Mouse (Mus musculus): ENCODE measurements around the gene Tmem132d.

The Tmem132d gene

DNA sequence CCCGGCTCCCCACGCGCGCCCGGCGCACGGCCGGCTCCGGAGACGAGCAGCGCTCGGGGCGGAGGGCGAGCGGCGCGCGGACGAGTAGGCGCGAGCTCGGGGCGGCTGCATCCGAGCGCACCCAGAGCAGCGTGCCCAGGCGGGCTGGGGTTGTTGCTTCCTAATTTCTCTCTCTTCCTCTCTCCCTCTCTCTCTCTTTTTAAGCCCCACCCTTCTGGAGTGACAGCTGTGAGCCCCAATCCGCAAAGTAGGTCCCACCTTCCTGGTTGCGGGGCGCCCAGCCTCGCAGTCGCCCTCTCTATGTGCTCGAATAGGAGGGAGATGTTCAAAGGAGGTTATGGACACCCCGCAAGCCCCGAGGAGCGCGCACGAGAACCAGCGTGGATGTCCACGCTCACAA, at the start of gene Tmem132d:
Gene Tmem132d (minus strand): TSS at position 162 of the 400 bp plus-strand sequence.
- no peak for TF ChIP-seq GATA4 (IDR thresholded peaks at IDR 0.05; ENCODE audit: insufficient replicate concordance, low read length)

DNA sequence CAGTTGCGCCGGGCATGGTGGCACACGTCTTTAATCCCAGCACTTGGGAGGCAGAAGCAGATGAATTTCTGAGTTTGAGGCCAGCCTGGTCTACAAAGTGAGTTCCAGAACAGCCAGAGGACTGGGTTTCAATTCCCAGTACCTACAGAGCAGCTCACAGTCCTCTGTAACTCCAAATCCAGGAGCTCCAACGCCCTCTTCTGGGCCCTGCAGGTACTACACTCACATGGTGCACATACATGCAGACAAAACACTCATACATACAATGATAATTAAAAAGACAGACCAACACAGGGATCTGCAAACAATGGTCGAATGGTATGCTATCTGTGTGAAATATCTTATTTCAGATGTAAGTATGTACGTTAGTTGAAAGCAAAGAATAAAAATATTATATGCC, 47.9 kb upstream of the Tmem132d start:
- TF ChIP-seq GATA4 (IDR thresholded peaks at IDR 0.05; ENCODE audit: insufficient replicate concordance, low read length): no peak

DNA sequence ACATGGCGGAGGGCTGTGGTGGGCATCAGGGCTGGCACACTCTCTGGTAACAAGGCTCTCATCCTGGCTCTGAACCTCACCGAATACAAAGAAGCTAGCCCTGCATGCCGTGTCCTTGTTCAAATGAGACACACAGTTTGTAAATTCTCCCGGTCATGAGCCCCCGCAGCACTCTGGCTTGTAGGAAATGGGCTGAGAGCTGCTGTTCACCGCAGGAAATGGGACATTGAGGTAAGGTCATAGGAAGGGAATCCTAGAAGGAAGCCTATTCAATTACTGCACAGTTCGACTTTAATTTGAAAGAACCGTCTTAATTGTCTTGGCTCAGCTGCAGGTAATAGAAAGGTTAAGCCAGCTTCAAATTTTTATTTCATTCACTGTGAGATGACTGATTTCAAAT, 42.5 kb upstream of the Tmem132d start:
- no peak for TF ChIP-seq GATA4 (IDR thresholded peaks at IDR 0.05; ENCODE audit: insufficient replicate concordance, low read length)

DNA sequence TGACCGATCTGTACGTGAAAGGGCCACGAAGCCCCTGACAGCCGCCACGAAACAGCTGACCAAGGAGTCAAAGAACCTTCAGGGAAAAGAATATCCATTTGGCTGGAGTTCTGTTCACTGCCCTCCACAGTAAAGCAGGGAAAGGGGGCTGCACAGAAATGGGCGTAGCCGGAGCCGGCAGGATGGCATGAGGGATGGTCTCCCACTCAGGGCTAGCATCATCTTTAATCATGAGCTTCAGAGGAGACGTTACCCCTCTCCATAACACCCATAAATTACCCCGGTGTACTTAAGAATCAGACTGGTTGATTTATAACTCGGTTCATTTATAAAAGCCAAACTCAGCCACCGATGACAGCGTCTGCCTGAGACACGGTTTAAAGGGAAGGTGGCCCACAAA, 36.9 kb upstream of the Tmem132d start:
- TF ChIP-seq GATA4 (IDR thresholded peaks at IDR 0.05; ENCODE audit: insufficient replicate concordance, low read length): no peak

DNA sequence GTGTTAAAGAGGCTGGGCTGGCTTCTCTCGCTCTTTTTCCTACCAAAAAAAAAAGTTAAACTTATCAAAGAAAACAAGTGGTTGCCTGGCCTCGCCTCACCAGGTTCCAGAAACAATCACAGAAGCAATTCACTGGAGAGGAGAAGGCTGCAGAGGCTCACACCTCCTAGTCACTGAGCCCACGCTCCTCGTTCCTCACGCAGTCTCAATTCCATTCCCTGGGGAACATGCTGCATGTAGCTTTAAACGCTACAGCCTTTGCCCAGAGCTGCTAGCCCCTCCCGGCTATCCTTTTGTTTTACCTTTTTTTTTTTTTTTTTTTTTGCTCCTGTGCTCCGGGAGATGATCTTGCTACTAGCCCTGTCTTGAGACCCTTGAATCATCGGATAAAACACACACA, 31.6 kb upstream of the Tmem132d start:
- no peak for TF ChIP-seq GATA4 (IDR thresholded peaks at IDR 0.05; ENCODE audit: insufficient replicate concordance, low read length)

DNA sequence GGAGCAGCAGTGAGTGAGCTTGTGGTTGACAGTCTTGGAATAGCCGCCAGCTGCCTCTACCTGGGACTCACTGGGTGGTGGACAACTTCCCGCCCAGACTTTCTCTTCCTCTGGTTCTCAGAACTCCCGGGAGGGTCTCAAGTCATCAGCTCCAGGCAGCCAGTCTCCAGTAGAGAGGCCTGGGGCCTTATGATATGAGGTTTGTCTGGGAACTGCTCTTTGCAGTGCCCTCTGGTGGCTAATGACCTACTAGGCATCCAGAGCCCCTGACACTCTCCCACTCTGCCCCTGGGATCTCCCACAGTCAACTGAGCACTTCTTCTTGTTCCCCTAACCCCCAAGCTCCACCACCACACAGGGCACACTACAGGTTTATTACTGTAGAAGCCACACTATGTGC, 27.7 kb upstream of the Tmem132d start:
- TF ChIP-seq GATA4 (IDR thresholded peaks at IDR 0.05; ENCODE audit: insufficient replicate concordance, low read length): no peak

DNA sequence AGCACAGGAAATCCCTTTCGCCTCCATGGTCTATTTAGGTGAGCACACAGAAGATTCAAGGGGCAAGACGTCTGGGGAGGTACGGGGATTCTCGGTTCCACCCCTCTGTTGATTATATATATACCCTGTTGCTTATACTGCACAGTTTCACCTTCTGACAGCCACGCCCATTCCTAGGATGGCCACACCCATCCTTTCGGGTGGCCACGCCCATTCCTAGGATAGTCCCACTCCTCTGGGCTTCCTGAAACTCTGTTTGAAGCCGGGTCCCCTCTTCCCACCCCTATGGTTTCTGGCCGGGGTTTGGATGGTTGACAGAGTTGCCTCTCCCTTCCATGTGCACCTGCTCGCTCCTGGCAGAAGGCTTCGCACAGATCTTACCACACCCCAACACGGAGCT, 22.9 kb upstream of the Tmem132d start:
- no peak for TF ChIP-seq GATA4 (IDR thresholded peaks at IDR 0.05; ENCODE audit: insufficient replicate concordance, low read length)

DNA sequence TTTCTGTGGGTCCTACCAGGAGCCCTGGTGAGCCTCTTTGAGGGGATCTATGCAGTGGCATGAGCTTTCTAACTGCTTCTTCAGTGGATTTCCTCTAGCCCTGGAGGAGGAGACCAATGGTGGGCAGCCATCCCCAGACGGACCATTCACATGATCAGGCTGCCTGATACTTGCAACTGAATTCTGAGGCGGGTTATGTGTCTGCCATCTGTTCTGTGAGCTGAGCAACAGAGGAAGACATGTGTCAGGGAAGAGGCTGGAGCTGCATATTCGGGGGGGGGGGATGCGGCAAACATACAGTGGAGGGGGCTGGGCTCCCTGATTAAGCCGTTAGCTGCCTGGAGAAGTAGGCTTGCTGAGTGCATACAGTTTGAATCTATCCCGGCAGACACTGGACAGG, 19.3 kb upstream of the Tmem132d start:
- TF ChIP-seq GATA4 (IDR thresholded peaks at IDR 0.05; ENCODE audit: insufficient replicate concordance, low read length): no peak

DNA sequence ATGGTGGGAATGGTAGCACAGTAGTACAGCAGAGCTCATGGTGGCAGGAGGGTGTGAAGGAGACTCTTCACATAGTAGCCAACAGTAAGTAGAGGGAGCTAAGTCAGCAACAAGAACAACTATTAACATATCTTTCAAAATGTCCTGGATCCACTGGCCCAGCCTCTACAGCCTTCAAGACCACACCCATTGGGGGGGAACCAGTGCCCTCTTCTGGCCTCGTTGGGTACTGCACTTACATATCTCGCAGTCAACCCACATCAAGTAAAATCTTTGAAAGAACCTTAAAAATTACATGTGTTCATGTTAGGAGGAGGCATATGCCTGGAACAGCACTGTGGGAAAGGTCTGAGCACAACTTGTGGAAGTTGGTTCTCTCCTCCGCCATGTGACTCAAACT, 17.9 kb upstream of the Tmem132d start:
- TF ChIP-seq GATA4 (IDR thresholded peaks at IDR 0.05; ENCODE audit: insufficient replicate concordance, low read length): no peak

DNA sequence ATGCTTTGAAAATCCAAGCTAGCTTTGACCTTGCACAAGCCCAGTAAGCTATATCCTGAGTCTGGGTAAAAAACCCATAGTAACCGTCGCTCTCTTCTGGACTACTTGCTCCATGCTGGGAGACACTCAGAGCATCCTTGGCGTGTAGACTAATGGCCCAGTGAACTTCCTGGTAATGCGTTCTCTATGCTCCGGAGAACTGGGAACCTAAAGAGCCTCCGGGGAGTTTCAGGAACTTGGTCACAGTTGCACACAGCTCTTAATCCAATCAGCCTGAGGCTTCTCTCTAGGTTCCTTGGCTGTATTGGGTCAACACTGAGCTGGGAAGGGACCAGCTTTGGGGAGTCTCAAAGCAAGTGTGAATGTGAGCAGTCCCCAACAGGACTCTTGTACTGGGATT, 12.0 kb upstream of the Tmem132d start:
- TF ChIP-seq GATA4 (IDR thresholded peaks at IDR 0.05; ENCODE audit: insufficient replicate concordance, low read length): no peak

DNA sequence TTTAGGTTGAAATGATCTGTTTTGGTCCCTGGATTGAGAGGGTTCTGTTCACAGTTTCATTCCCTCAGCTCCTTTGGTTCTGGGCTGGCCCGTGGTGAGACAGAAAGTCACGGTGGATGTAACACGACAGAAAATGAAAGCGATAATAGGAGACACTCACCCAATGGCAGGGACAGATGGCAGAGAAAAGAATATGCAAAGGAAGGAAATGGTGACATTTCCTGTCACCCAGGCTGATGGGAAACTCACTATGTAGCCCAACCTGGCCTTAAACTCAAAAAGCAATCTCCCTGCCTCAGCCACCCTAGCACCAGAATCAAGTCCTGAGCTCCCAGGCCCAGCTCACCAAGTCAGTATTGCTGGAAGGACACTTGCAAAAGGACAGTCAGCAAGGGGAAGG, 11.0 kb upstream of the Tmem132d start:
- TF ChIP-seq GATA4 (IDR thresholded peaks at IDR 0.05; ENCODE audit: insufficient replicate concordance, low read length): no peak

DNA sequence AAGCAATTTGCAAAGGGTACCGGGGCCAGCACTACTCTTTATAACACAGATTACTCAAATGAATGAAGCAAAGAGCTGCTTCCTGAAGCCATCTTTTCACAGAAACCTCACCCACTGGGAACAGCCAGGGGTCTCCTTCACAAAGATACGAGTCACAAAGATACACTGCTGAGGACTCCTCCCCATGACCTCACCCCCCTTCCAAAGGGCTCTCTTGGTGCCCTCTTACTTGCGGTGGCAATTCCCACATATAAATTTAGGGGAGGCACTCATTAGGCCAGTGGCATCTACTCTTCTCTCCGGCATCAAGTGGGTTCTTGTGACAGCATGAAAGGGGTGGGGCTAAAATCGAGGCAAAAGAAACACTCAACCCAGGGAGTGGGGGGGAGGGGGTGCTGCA, 8.2 kb upstream of the Tmem132d start:
- no peak for TF ChIP-seq GATA4 (IDR thresholded peaks at IDR 0.05; ENCODE audit: insufficient replicate concordance, low read length)

DNA sequence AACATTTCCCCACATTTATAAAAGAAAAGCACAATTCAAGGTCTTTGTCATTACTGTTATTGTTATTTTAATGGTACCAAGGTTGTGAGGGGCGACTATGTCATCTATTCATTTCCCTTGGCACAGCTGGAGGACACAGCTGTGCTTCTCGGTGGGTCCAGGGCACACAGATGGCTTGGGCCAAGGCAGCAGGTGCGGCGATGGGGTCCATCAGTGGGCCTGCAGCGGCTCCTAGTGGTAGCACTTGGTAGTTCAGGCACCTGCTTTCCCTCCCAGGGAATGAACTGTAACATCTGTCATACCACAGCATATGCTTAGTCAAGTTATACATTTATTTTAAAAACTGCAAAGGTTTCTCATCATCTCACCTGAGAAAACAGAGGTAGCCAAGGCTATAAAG, 7.0 kb upstream of the Tmem132d start:
- TF ChIP-seq GATA4 (IDR thresholded peaks at IDR 0.05; ENCODE audit: insufficient replicate concordance, low read length): no peak

DNA sequence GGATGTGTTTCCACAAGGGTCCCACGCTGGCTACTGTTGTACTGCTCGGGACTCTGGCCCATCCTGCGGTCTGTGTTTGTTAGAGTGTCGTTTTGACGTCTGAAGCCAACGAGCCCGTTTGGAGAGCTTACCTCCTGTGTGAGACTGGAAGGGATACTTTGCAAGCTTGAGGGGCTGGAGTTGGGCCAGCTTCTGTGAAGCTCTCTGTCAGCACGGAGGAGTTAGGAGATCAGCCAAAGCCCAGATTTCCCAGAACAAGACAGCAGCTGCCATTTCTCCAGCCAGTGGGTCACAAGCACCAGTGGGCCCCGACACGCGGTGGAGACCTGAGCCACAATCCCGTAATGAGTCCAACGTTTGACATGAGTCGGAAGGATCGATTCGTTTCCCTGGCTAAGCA, 5.2 kb upstream of the Tmem132d start:
- no peak for TF ChIP-seq GATA4 (IDR thresholded peaks at IDR 0.05; ENCODE audit: insufficient replicate concordance, low read length)

DNA sequence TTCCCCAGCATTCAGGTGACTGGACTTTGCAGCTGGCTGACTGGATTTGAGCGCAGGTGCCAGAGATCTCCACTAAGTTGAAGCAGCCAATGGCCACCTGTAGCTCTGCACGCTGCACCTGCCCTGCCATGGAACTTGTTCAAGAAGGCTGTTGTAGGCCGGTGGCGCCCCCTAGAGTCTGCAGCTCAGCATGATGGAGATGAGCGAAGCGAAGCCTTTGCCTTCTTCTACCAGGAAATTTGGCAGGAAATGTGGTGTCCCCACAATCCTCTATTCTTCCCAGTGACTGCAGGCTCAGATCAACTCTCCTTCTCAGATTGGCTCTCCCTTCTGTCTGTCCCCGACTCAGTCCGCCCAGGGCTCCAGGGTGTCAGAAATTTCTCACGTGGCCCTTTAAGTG, 4.0 kb upstream of the Tmem132d start:
- TF ChIP-seq GATA4 (IDR thresholded peaks at IDR 0.05; ENCODE audit: insufficient replicate concordance, low read length): no peak

DNA sequence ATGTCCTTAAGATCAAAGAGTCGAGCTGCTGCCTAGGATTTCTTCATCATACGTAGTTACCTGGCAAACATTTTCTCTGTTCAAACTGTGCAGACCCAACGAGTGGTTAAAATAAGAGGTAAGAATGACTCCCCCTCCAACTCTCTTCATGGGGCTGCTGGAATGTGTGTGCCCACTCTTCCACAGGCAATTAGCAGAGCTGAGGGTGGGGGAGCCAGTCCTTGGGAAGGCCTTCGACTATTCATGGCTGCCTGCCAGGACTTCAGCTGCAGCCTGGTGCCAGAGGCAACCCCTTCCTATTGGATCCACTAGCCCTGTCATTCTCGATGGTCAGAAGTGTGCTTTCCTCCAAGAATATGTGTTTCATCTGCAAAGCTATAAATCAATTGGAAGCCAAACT, 2.8 kb upstream of the Tmem132d start:
- no peak for TF ChIP-seq GATA4 (IDR thresholded peaks at IDR 0.05; ENCODE audit: insufficient replicate concordance, low read length)

DNA sequence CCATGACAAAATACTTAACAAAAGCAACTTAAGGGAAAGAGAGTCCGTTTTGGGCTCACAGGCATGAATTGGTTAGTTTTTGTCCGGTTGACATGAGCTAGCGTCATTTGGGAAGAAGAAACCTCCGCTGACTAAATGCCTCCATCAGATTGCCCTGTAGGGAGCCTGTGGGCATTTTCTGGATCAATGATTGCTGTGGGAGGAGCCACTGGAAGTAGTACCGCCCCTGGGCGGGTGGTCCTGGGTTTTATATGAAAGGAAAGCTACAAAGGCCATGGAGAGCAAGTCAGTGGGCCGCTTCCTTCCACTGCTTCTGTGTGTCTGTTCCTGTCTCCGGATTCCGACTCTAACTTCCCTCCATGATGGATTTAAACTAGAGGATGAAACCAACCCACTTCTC, 909 bp upstream of the Tmem132d start:
- TF ChIP-seq GATA4 (IDR thresholded peaks at IDR 0.05; ENCODE audit: insufficient replicate concordance, low read length): no peak

DNA sequence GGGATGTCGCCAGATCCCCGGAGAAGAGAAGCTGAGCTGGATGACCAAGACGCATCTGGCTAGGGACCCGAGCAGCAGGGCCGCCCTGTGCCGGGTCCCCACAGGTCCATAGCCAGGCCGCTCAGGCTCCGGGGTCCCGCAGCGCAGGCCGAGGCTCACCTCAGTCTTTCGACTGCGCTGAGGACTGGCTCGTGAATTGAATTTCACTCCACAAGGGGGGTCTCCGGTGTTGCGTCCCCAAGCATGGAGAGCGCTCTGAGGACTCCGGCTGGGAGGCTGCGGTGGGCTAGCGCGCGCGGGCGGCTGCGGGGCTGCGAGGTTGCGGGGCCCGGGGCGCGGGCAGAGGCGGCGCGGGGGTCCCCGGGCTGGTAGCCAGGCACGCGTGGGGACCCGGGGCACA, 455 bp downstream of the Tmem132d start:
- no peak for TF ChIP-seq GATA4 (IDR thresholded peaks at IDR 0.05; ENCODE audit: insufficient replicate concordance, low read length)
